Mouse (Mus musculus) lung, embryonic 15.5 days (tissue): ENCODE measurements around the gene Slc45a3. TPM values are rescaled to one million over a fixed set of nuclear protein-coding genes. Genes with fewer than 3 reads are reported as not detected.

ENCODE experiments used
- ATAC-seq: fragments of 200-750 bp; cut with Nextera tagmentation; 2 replicates; pipeline ENCODE4 v1.8.0; 2017; ENCODE audit warnings: moderate number of reproducible peaks, borderline replicate concordance; ENCODE audit not compliant: low FRiP score, low TSS enrichment; ENCODE audit errors: extremely low read depth
- H3K27ac ChIP-seq: fragments of 300-500 bp; sonication (generic); 2 replicates; pipeline ENCODE4 v1.5.1; 2015; ENCODE audit warnings: moderate library complexity, mild to moderate bottlenecking, inconsistent platforms
- H3K27me3 ChIP-seq: fragments of 300-500 bp; sonication (generic); 2 replicates; pipeline ENCODE4 v1.6.1; 2015; ENCODE audit warnings: inconsistent platforms
- H3K36me3 ChIP-seq: fragments of 300-500 bp; sonication (generic); 2 replicates; pipeline ENCODE4 v1.6.1; 2015; ENCODE audit warnings: inconsistent platforms
- H3K4me1 ChIP-seq: fragments of 300-500 bp; sonication (generic); 2 replicates; pipeline ENCODE4 v1.6.1; 2015; ENCODE audit warnings: inconsistent platforms
- H3K4me2 ChIP-seq: fragments of 300-500 bp; sonication (generic); 2 replicates; pipeline ENCODE4 v1.6.1; 2015; ENCODE audit warnings: inconsistent platforms, mild to moderate bottlenecking, moderate library complexity
- H3K4me3 ChIP-seq: fragments of 300-500 bp; sonication (generic); 2 replicates; pipeline ENCODE4 v1.5.1; 2015; ENCODE audit warnings: mild to moderate bottlenecking, inconsistent platforms
- H3K9ac ChIP-seq: fragments of 300-500 bp; sonication (generic); 2 replicates; pipeline ENCODE4 v1.6.1; 2015; ENCODE audit warnings: inconsistent platforms
- H3K9me3 ChIP-seq: fragments of 300-500 bp; sonication (generic); 2 replicates; pipeline ENCODE4 v1.6.1; 2016; ENCODE audit warnings: inconsistent platforms
- WGBS: fragments of 180-500 bp; shearing (Covaris S2); methylation state at CpG from one replicate; pipeline ENCODE4 v1.1.7; 2015; 5-methylcytosine and 5-hydroxymethylcytosine counted together
- polyA plus RNA-seq: library from polyadenylated mRNA; unstranded; fragments of >200 nt; fragmentation: Nextera tagmentation; extraction: Ambion mirVana; gene quantifications from 2 replicates; pipeline ENCODE4 v1.2.1, GENCODE M21; 2015

The Slc45a3 gene
- polyA plus RNA-seq, 1 experiment from 2014 or later = 2.7 TPM

- H3K4me1 ChIP-seq = peaks cover 20% of the 10 kb centered on the region
- H3K27ac ChIP-seq = peak overlapping the region; percentile 16; the same call in 1 of the 2 replicates
- H3K36me3 ChIP-seq = no peaks in the 10 kb centered on the region
- no peak for ATAC-seq
- H3K9ac ChIP-seq = no peak overlapping the region
- no peak overlapping the region for H3K4me3 ChIP-seq
- H3K4me2 ChIP-seq = no peak overlapping the region
- H3K9me3 ChIP-seq = no peaks in the 10 kb centered on the region
- H3K27me3 ChIP-seq = no peaks in the 10 kb centered on the region
- WGBS = 72% methylated on average over 6 of the region's 6 CpGs
Measured at GRCm38 (mm10) chr1:132004574-132005180, 41.9 kb downstream of the Slc45a3 start.

GRCm38 (mm10) chr1:132005466-132005865 is 42.7 kb downstream of the Slc45a3 start:
- WGBS = 78% methylated on average over 1 of the region's 1 CpGs
- no peaks in the 10 kb centered on the region for H3K27me3 ChIP-seq
- no peak overlapping the region for H3K4me3 ChIP-seq
- no peak overlapping the region for H3K4me2 ChIP-seq
- no peak overlapping the region for H3K27ac ChIP-seq
- ATAC-seq = no peak
- H3K9ac ChIP-seq = no peak overlapping the region
- H3K36me3 ChIP-seq = no peaks in the 10 kb centered on the region
- H3K4me1 ChIP-seq = peaks cover 25% of the 10 kb centered on the region
- no peaks in the 10 kb centered on the region for H3K9me3 ChIP-seq

- peaks cover 30% of the 10 kb centered on the region for H3K4me1 ChIP-seq
- H3K9ac ChIP-seq = no peak overlapping the region
- H3K4me2 ChIP-seq = no peak overlapping the region; the same call in 1 of the 2 replicates
- no peak for ATAC-seq
- no peaks in the 10 kb centered on the region for H3K9me3 ChIP-seq
- 60% methylated on average over 3 of the region's 3 CpGs for WGBS
- no peak overlapping the region for H3K4me3 ChIP-seq
- H3K36me3 ChIP-seq = no peaks in the 10 kb centered on the region
- no peak overlapping the region for H3K27ac ChIP-seq
- H3K27me3 ChIP-seq = no peaks in the 10 kb centered on the region
Measured at GRCm38 (mm10) chr1:132006046-132006445, 43.3 kb downstream of the Slc45a3 start.

GRCm38 (mm10) chr1:132006721-132007120 is 44.0 kb downstream of the Slc45a3 start:
- H3K27ac ChIP-seq = peak overlapping the region; percentile 100
- H3K4me3 ChIP-seq = peak overlapping the region; percentile 85
- ATAC-seq = no peak
- peak overlapping the region; percentile 94; the same call in 1 of the 2 replicates for H3K9ac ChIP-seq
- no peaks in the 10 kb centered on the region for H3K27me3 ChIP-seq
- no peaks in the 10 kb centered on the region for H3K36me3 ChIP-seq
- peak overlapping the region; percentile 60 for H3K4me2 ChIP-seq
- 16% methylated on average over 5 of the region's 5 CpGs for WGBS
- no peaks in the 10 kb centered on the region for H3K9me3 ChIP-seq
- peaks cover 33% of the 10 kb centered on the region for H3K4me1 ChIP-seq

- under 1% methylated on average over 60 of the region's 61 CpGs for WGBS
- Histone ChIP-seq H3K9me3 (no peaks in the 10 kb centered on the region), H3K4me3 (peak within 1 kb of the TSS; percentile 85), H3K27ac (peak within 1 kb of the TSS; percentile 100), H3K27me3 (no peaks in the 10 kb centered on the region), H3K36me3 (no peaks in the 10 kb centered on the region), H3K4me2 (peak within 1 kb of the TSS; percentile 60), H3K9ac (peak within 1 kb of the TSS; percentile 94), H3K4me1 (peaks cover 36% of the 10 kb centered on the region)
- peak; percentile 95 for ATAC-seq
Measured at GRCm38 (mm10) chr1:132007282-132007815, 44.6 kb downstream of the Slc45a3 start, which contains the start of gene Elk4. Elk4 (plus strand) TSS chr1:132007607.

- Histone ChIP-seq H3K4me2 (peak overlapping the region; percentile 60), H3K4me3 (peak overlapping the region; percentile 85), H3K9me3 (no peaks in the 10 kb centered on the region), H3K9ac (peak overlapping the region; percentile 94), H3K27me3 (no peaks in the 10 kb centered on the region), H3K4me1 (peaks cover 36% of the 10 kb centered on the region), H3K36me3 (no peaks in the 10 kb centered on the region), H3K27ac (peak overlapping the region; percentile 100)
- WGBS = under 1% methylated on average over 69 of the region's 72 CpGs
- peak; percentile 93 for ATAC-seq
Measured at GRCm38 (mm10) chr1:132007828-132008827, 45.4 kb downstream of the Slc45a3 start.

- Histone ChIP-seq H3K4me2 (peak overlapping the region; percentile 60), H3K9me3 (no peaks in the 10 kb centered on the region), H3K4me1 (peaks cover 36% of the 10 kb centered on the region), H3K36me3 (no peaks in the 10 kb centered on the region), H3K27ac (0 out of 2 replicates have a peak overlapping the region, but pooled peaks have one; percentile 100), H3K27me3 (no peaks in the 10 kb centered on the region), H3K4me3 (peak overlapping the region; percentile 85), H3K9ac (peak overlapping the region; percentile 94)
- 30% methylated on average over 8 of the region's 8 CpGs for WGBS
- ATAC-seq = no peak
Measured at GRCm38 (mm10) chr1:132008881-132009644, 46.3 kb downstream of the Slc45a3 start.

GRCm38 (mm10) chr1:132010632-132011501 is 48.1 kb downstream of the Slc45a3 start:
- Histone ChIP-seq H3K27ac (peak overlapping the region; percentile 24; the same call in 1 of the 2 replicates), H3K9ac (no peak overlapping the region), H3K4me2 (peak overlapping the region; percentile 13; the same call in 1 of the 2 replicates), H3K27me3 (no peaks in the 10 kb centered on the region), H3K4me1 (peaks cover 35% of the 10 kb centered on the region), H3K9me3 (no peaks in the 10 kb centered on the region), H3K4me3 (no peak overlapping the region), H3K36me3 (peaks cover 15% of the 10 kb centered on the region)
- WGBS = 74% methylated on average over 17 of the region's 17 CpGs
- ATAC-seq = no peak

GRCm38 (mm10) chr1:132011785-132012184 is 49.0 kb downstream of the Slc45a3 start:
- no peaks in the 10 kb centered on the region for H3K9me3 ChIP-seq
- H3K27me3 ChIP-seq = no peaks in the 10 kb centered on the region
- ATAC-seq = no peak
- peaks cover 27% of the 10 kb centered on the region for H3K4me1 ChIP-seq
- no peak overlapping the region for H3K27ac ChIP-seq
- H3K4me3 ChIP-seq = no peak overlapping the region
- WGBS = 82% methylated on average over 2 of the region's 2 CpGs
- no peak overlapping the region for H3K9ac ChIP-seq
- H3K4me2 ChIP-seq = no peak overlapping the region
- peaks cover 19% of the 10 kb centered on the region for H3K36me3 ChIP-seq

- H3K9me3 ChIP-seq = no peaks in the 10 kb centered on the region
- WGBS = 79% methylated on average over 8 of the region's 8 CpGs
- no peak overlapping the region for H3K4me2 ChIP-seq
- no peak overlapping the region for H3K4me3 ChIP-seq
- H3K27me3 ChIP-seq = no peaks in the 10 kb centered on the region
- no peak for ATAC-seq
- no peak overlapping the region for H3K27ac ChIP-seq
- H3K4me1 ChIP-seq = peaks cover 25% of the 10 kb centered on the region
- no peak overlapping the region for H3K9ac ChIP-seq
- peaks cover 26% of the 10 kb centered on the region for H3K36me3 ChIP-seq
Measured at GRCm38 (mm10) chr1:132012861-132013260, 50.1 kb downstream of the Slc45a3 start.
